Mouse (Mus musculus) urinary bladder, postnatal 36 days (tissue): ENCODE results near the gene Mapk6.
"Not testable (repeated sequence)": the region's sequence is repeated elsewhere in the genome, so short reads cannot be mapped to it uniquely, and the experiment has no call there.

Source experiments
- DNase-seq, 2 experiments: peaks; one replicate each; pipeline ENCODE4 v3.0.0; 2022; ENCODE audit warnings: low spot score in 2 of 2, mixed read lengths in 1 of 2

Gene Mapk6

DNA sequence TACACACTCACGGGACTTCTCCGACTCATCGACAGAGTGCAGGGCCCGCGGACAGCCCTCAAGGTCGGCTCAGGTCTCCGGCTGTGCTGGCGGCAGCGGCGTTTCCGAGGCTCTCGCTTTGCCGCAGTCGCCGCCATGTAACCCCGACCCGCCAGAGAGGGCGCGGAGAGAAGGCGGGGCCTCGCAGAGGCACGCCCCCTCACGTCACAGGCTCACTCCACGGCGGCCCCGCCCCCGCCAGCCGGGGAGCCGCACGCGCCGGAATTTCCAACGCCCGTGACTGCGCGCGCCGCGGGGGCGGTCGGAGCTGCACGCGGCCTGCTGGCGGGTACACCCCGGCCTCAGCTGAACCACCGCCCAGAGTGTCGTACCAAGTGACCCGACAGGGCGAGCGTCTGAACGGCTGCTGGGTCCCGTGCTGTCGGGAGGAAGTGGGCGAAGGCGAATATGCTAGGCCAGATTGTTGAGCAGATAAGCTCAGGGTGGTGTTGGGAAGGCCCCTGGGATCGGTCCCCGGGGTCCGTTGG is at the start of gene Mapk6:
Gene Mapk6, minus strand, starts transcription at position 154 of the 527 bp plus-strand sequence.
- peak; percentile 97 to 98 for DNase-seq

DNA sequence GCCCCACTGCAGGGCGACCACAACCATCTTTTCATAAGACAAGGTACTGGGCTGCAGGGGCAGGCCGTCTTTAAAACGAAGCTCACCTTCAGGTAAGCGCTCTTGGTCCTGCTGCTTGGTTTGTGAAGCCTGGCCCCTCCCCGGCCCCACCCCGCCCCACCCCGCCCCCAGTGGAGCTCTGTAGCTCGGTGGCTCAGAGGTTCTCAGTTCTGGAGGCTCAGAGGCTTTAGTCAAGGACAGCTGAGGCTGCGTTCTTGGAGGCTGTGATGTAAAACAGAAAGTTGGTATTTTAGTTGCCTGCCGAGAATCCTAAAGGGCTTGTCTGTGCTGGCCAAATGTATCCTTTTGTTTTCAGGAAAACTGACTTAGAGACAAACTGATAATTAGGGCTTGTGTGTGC is 45.9 kb upstream of the Mapk6 start:
- no peak for DNase-seq

DNA sequence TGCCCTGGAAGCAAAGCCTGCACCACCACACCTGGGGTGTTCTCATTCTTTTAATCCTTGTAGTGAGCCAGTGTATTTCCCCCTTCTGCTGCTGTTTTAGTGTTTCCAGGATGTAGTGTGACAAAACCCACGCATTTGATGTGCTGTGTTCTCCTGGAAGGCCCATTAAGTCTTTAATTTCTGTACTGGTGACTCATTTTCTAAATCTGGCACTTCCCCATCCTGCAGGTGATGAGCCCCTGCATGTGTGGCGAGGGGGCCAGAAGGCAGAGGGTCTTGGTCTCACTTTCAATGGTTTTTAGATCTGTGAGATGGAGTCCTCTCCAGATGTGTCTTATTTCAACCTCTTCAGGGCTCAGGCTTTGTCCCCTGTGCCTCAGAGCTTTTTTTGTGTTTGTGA is 44.2 kb upstream of the Mapk6 start:
- DNase-seq = no peak

DNA sequence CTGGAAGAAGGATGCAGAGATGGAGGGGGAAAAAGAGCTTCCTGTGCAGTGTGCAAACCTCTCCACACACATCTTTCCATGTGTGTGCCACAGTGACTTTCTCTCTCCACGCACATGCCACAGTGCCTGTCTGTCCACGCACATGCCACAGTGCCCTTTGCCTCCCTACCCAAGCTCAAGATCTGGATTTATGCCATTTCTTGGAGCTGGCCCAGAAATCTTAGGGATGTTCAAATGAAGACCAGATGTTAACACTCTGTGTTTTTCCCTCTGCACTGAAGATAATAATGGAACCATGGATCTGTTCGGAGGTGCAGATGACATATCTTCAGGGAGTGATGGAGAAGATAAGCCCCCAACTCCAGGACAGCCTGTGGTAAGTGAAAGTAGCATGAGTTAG is 38.2 kb upstream of the Mapk6 start:
- no peak for DNase-seq

DNA sequence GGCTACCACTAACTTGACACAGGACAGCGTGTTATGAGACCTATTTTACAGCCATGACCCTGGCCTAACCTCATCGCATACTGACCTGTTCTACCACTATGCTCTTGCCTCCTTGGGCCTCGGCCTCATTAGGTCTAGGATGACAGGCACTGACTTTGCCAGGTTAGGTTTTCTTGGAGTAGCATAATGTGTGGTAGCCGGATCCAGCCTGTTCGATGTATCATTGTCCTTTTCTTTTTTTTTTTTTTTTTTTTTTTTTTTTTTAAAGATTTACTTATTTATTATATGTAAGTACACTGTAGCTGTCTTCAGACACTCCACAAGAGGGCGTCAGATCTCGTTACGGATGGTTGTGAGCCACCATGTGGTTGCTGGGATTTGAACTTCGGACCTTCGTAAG is 36.8 kb upstream of the Mapk6 start:
- not testable (repeated sequence) for DNase-seq

DNA sequence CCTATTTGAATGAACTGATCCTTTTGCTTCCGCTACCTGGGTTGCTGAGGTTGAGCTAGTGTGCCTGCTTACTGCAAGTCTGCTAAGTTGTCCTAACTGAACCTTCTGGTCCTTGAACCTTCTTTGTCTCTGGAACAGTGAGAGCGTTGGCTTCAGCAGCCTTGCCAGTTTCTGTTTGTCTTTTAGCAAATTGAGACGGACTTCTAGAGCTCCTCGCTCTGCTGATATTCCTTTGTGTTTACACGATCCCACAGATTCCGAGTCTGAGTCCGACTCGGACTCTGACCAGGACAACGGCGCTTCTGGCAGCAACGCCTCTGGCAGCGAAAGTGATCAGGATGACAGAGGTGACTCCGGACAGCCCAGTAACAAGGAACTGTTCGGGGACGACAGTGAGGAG is 35.2 kb upstream of the Mapk6 start:
- no peak for DNase-seq

DNA sequence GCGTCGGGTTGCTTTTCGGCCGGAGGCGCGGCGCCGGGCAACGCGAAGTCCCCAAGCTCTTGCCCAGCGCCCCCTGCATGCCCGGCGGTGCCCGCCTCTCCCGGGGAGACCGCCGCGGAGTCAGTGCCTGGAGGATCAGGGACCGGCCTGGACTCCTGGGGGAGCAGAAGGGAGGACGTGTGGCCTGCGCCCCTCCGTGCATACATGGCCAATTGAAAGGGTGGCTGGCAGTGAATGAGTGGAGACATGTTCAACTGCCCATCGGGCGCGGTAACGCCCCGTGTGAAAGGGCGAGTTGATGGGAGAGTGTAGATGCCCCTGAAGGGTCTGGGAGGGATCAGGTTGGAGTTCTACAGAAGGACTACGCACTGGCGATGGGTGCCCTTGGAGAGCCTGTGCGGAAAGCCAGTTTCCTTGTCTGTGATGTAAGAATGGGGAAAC is 31.9 kb upstream of the Mapk6 start:
- DNase-seq = no peak

DNA sequence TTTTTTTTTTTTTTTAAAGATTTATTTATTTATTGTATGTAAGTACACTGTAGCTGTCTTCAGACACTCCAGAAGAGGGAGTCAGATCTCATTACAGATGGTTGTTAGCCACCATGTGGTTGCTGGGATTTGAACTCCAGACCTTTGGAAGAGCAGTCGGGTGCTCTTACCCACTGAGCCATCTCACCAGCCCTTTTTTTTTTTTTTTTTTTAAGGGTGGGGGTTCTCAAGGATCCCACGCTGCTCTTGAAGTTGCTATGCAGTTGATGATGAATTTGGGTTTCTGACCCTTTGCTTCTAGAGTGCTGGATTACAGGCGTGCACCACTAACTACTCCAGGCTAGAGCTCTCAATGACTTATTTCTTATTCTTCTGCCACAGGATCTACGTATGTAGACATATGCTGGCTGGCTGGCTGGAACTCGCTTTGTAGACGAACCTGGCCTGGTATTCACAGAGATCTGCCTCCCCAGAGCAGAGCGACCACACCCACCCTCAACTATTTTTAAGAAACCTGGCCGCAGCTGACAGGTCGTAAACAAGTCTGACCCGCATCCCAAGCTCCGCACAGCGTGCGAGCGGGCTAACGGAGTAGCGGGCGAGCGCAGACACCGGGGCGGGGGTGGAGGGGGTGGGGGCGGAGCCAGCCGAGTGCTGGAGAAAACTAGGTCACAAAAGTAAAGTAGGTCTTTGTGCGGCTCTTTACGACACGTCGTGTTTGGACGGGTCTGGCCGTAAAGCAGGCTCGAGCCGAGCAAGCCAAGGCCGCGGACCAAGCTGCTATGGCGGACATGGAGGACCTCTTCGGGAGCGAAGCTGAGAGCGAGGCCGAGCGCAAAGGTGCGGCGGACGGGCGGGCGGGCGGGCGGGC is 31.2 kb upstream of the Mapk6 start, which contains the start of gene Leo1:
Gene Leo1, plus strand, starts transcription at position 729 of the 871 bp plus-strand sequence.
- DNase-seq = peak; percentile 72 to 85

DNA sequence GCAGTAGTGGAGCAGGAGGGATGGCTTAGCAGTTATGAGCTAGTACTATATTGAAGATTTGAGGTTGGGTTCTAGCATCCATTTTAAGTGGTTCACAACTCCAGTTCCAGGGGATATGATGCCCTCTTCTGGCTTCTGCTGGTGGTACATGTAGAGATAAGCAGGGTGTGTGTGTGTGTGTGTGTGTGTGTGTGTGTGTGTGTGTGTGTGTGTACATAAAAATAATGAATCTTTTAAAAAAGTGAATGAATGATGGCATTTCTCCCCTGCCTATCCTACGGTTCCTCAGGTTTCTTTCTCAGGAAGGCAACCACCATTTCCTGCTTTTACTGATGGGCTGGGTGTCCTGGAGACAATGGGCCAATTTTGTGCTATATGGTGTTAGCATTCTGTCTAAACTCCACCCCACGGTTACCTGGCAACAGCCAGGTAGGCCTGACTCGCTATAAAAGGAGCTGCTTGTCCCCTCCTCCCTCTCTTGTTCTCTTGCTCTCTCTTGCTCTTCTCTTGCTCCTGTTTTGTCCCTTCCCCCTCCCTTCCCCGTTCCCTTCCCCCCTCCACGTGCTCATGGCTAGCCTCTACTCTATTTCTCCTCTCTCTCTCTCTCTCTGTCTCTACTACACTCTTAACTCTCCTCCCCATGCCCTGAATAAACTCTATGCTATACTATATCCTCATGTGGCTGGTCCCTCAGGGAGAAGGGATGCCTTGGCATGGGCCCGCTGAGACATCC is 28.0 kb upstream of the Mapk6 start:
- no peak for DNase-seq

DNA sequence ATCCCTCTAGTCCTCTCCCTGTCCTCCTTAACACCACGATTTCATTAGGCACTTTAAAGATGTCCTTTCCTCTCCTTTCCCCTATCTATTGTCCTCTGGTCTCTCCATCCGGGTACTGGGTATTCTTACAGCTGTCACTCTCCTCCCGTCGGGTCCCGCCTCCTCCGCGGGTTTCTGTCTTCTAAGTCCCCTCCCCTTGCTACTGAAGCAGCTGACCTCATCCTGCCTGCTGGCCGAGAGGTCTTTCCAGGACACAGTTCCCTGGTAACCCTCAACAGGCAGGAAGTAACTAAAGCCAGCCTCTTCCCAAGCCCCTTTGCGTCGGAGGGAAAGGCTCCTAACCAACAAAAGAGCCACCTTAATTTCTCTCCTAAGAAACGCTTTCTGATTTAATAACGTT is 26.1 kb upstream of the Mapk6 start:
- DNase-seq = peak; percentile 37 to 66

DNA sequence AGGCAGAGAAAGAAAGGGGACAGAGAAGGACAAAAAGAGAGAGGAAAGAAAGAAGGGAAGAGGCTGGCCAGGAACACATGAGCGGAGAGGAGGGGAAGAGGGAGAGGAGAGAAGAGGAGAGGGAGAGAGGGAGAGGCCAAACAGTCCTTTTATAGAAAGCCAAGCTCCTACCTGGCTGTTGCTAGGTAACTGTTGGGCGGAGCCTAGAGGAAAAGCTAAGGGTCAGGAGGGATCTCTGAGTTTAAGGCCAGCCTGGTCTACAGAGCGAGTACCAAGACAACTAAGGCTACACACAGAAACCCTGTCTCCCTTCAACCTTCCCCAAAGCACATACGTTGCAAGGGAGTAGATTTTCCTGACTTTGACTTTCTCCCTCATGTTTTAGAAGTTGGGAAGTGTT is 25.5 kb upstream of the Mapk6 start:
- no peak for DNase-seq

DNA sequence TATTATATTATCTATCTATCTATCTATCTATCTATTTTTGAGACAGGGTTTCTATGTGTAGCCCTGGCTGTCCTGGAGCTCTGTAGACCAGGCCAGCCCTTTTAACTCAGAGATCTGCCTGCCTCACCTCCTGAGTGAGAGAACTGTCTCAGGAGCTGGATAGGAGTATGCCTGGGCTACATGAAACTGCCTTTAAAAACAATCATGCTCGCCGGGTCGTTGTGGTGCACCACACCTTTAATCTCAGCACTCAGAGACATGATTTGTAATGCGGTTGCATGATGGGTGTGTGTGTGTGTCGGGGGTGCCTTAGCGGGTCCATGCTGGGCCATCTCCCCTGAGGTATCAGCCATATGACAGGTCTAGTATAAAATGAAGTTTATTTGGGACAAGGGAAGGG is 25.1 kb upstream of the Mapk6 start:
- DNase-seq = no peak

DNA sequence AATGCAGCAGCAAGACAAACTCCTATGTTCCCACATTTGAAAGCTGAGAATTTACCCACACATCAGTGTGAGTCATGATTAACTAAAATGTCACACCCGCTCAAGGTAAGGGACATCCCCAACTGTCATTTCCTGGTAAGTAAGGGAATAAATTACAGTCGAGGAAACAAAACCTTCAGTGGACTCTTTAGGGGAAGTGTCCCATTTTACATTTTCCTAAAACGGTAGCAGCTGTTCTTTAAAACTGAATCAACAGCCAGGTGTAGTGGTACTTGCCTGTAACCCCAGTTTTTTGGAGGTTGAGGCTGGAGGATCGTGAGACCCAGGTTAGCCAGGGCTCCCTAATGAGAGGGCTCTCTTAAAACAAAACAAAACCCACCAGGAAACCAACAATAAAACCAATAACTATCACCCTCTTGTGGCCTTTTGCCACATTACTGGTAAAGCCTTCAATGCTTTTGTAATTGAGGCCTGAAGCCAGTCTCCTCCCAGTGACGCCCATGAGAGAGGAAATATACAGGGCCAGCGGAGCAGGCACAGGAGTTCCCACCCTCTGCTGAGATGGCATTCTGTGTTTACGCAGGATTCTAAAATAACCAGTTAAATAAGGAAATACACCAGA is 24.5 kb upstream of the Mapk6 start:
- peak in 1 of 2 experiments; percentile 47 for DNase-seq

DNA sequence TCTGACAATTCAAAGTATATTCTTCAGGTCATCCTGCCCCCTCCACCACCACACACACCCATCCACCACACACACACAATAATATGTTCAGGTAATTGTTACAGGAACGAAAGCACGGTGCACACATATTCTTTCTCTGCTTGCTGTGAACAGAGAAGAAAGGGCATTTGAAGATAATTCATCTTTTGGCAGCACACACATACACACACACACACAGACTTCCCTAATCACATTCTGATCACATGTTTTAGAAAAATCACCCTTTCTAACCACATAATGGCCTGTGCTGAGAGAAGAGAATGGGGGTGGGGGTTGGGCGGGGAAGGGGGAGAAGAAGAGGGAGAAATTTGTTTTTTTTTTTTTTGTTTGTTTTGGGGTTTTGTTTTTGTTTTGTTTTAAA is 22.9 kb upstream of the Mapk6 start:
- no peak for DNase-seq

DNA sequence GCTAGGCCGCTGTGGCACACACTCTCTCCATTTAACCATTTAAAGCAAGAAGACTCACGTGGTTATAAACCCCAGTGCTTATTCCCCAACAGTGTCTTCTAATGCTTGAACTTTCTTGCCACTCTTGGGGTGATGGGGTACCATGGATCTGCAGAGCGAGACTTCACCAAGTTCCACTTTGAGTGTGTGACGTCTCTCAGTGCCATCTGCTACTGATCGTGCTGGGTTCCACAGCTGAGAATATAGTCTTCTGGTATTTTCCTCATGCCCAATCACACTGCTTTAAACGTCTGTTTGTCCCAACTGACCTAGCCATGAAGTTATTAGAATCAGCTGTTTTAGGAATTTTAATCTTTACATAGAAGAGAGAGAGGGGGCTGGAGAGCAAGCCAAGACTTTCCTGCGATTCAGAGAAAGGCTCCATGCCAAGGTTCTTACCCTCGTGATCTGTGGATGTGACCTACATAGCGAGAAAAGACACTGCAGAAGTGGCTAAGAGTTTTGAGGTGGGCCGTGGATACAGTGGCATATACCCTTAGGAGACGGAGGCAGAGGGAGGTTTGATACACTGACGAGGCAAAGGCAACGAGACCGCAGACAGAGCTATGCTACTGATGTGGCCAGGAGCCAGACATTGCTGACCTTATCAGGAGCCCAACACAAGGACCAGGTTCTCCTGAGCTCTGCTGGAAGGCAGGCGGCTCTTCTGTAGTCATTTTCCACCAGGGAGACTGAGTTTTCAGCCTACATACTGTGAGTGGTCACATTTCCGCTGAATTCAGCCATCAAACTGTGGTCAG is 21.2 kb upstream of the Mapk6 start:
- no peak for DNase-seq

DNA sequence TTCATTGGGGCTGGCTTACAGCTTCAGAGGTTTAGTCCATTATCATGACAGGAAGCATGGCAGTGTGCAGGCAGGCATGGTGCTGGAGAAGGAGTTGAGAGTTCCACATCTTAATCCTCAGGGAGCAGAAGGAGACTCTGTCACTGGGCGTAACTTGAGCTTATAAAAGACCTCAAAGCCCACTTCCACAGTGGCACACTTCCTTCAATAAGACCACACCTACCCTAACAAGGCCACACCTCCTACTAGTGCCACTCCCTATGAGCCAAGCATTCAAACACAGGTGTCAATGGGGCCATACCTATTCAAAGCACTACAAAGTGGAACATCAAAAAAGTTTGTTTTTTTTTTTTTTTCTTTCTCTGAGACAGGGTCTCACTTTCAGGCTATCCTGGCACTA is 19.9 kb upstream of the Mapk6 start:
- DNase-seq = no peak

DNA sequence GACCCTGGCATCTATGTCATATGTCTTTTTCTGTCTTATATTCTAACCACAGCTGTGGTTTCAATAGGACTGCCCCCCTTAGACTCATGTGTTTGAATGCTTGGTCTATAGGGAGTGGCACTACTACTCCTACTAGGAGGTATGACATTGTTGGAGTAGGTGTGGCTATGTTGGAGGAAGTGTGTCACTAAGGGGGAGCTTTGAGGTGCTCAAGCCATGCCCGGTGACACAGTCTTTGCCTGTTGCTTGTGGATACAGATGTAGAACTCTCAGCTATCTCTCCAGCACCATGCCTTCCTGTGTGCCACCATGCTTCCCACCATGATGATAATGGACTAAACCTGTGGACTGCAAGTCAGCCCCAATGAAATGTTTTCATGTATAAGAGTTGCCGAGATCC is 19.2 kb upstream of the Mapk6 start:
- no peak for DNase-seq

DNA sequence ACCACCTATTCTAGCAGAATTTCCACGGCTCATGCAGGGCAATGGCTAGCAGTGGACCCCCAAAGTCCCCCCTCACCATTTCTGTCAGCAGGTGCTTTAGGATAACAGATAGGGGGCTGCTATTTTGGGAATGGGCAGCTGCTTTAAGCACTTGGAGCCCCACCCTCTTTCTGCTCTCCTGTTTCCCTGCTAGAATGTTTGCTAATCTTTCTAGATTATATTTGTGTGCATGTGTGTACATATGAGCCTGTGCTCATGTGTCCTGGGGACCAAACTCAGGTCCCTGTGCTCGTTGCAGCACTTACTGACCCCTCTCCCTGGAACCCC is 18.4 kb upstream of the Mapk6 start:
- DNase-seq = no peak

DNA sequence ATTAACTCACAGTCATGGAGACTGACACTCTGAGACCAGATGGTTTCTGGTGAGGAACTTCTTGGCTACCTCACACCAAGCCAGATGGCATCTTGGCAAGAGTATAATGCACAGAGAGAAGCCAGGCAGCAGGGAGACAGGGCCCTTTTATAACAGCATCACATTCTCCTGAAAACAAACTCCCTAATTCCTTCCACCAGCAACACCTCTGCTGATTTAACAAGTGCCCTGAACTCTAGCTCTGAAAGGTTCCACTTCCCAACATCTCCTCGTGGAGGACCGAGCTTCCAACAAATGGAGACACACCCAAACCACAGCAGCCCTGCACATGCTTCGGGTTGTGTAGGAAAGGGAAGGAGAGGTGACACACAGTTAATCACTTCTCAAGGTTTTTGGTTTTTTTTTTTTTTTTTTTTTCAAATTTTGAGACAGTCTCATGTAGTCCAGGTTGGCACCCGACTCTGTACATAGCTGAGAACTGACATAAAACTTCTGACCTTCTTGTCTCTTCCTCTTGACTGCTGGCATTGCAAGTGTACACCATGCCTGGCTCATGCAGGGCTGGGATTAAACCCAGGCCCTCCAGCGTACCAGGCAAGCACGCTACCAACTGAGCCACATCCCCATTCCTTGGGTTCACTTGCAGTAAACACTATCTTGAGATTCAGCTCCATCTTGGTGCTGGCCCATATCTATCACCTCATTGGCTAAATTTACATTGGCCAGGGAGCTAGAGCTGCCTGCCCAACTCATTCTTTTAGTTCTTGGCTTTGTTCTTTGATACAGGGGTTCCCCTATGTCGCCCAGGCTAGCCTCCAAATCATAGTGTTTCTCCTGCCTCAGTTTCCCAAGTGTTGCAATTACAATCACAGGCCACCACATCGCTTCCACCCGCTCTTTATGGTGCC is 17.8 kb upstream of the Mapk6 start:
- DNase-seq = no peak

DNA sequence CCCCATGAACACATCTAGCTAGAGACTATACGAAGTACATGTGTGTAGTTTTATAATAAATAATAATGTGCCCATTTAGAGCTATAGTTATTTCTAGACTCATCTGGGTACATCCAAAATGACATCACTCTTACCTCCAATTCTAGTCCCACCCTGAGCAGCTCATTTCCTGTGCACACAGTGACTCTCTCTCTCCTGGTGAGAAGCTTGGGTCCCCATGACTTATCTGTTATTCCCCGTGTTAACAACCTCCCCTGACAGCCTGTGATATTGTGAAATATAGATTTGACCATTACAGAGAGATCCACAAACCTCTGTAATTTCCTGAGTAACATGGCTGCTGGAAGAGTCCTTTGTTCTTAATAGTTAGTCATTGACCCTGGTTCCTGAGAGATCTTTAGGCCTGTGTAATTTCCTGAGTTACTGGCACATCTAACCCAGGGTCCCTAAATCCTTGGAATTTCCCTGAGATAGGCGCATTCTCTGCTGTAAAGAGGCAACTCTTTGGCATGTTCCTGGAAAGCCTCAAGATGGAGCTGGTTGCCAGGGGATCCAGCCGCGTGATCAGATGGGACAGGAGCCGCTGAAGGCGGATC is 16.1 kb upstream of the Mapk6 start:
- no peak for DNase-seq
